Mouse (Mus musculus) lung, embryonic 16.5 days (tissue): ENCODE results near the gene Safb2. TPM values are rescaled to one million over a fixed set of nuclear protein-coding genes. Genes with fewer than 3 reads are reported as not detected.

Experiments used
- ATAC-seq: fragments of 200-750 bp; cut with Nextera tagmentation; 2 replicates; pipeline ENCODE4 v1.8.0; 2017; ENCODE audit warnings: low read depth, mild to moderate bottlenecking, moderate library complexity
- H3K27ac ChIP-seq: fragments of 300-500 bp; sonication (generic); 2 replicates; pipeline ENCODE4 v1.5.1; 2014; ENCODE audit warnings: mild to moderate bottlenecking, control low read depth, low read length
- H3K27me3 ChIP-seq: fragments of 300-500 bp; sonication (generic); 2 replicates; pipeline ENCODE4 v1.6.1; 2014; ENCODE audit warnings: low read depth, low read length, mixed read lengths; ENCODE audit not compliant: control insufficient read depth, insufficient read depth
- H3K36me3 ChIP-seq: fragments of 300-500 bp; sonication (generic); 2 replicates; pipeline ENCODE4 v1.6.1; 2014; ENCODE audit warnings: low read length; ENCODE audit not compliant: control insufficient read depth, insufficient read depth
- H3K4me1 ChIP-seq: fragments of 300-500 bp; sonication (generic); replicated peaks from 2 replicates; pipeline ENCODE4 v1.6.1; 2014; ENCODE audit warnings: low read length, mixed read lengths; ENCODE audit not compliant: control insufficient read depth, insufficient read depth
- H3K4me2 ChIP-seq: fragments of 300-500 bp; sonication (generic); 2 replicates; pipeline ENCODE4 v1.6.1; 2014; ENCODE audit warnings: low read depth, low read length, control low read depth
- H3K4me3 ChIP-seq: fragments of 300-500 bp; sonication (generic); 2 replicates; pipeline ENCODE4 v1.5.1; 2014; ENCODE audit warnings: mild to moderate bottlenecking, low read length, control low read depth
- H3K9ac ChIP-seq: fragments of 300-500 bp; sonication (generic); 2 replicates; pipeline ENCODE4 v1.6.1; 2014; ENCODE audit warnings: low read length, control low read depth
- H3K9me3 ChIP-seq: fragments of 300-500 bp; sonication (generic); 2 replicates; pipeline ENCODE4 v1.6.1; 2016; ENCODE audit warnings: low read length; ENCODE audit not compliant: control insufficient read depth
- WGBS: fragments of 180-500 bp; shearing (Covaris S2); extraction: QIAGEN DNeasy Blood & Tissue Kit; methylation state at CpG from one replicate; pipeline ENCODE4 v1.1.7; 2014; 5-methylcytosine and 5-hydroxymethylcytosine counted together
- polyA plus RNA-seq: library from polyadenylated mRNA; unstranded; fragments of >200 nt; fragmentation: Nextera tagmentation; extraction: Ambion mirVana; gene quantifications from 2 replicates; pipeline ENCODE4 v1.2.1, GENCODE M21; 2015

Gene Safb2
- polyA plus RNA-seq, 1 experiment from 2014 or later, result 74.8 TPM

- WGBS, result 50% methylated on average over 20 of the region's 20 CpGs
Measured at GRCm38 (mm10) chr17:56554122-56554551, 30.2 kb downstream of the Safb2 start, which contains the start of gene Gm20219. Gene Gm20219, minus strand, starts transcription at chr17:56554387.

DNA sequence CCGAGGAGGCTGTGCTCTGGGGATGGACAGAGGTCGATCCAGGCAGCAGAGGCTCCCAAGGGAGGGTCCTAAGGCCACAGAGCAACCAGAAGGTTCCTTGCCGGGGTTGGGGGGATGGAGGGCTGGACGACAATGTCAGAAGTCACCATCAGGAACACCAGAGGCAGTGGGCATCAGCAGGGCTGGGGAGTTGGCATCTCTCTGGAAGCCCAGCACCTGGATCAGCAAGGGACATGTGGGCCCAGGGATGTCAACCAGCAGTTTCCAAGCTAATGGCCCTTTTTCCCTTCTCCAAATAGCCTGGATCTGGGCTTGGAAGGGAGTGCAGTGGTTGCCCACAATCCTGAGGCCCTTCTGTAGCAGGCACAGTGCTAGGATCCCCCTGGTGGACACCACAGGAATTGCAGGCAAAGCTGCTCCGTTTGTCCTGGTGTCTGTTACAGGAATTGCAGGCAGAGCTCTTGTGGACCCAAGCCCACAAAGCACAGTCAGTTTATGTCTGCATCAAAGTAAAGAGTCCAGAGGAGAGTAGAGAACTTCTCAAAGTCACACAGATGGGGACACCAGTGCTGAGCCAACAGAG lies 31.5 kb downstream of the Safb2 start:
- H3K9me3 ChIP-seq, result no peaks in the 10 kb centered on the region
- H3K4me1 ChIP-seq, result no peaks in the 10 kb centered on the region
- H3K27ac ChIP-seq, result no peak overlapping the region
- WGBS, result 56% methylated on average over 5 of the region's 5 CpGs
- H3K9ac ChIP-seq, result no peak overlapping the region
- H3K36me3 ChIP-seq, result no peaks in the 10 kb centered on the region
- no peak overlapping the region for H3K4me3 ChIP-seq
- 0 out of 2 replicates have a peak, but pooled peaks have one; percentile 23 for ATAC-seq
- H3K4me2 ChIP-seq, result no peak overlapping the region
- no peaks in the 10 kb centered on the region for H3K27me3 ChIP-seq

More at GRCm38 (mm10) chr17:56554122-56554551, 30.2 kb downstream of the Safb2 start, which contains the start of gene Gm20219:
- no peaks in the 10 kb centered on the region for H3K9me3 ChIP-seq
- H3K9ac ChIP-seq, result peak within 1 kb of the TSS; percentile 43
- H3K36me3 ChIP-seq, result no peaks in the 10 kb centered on the region
- peak; percentile 88 for ATAC-seq
- no peaks in the 10 kb centered on the region for H3K4me1 ChIP-seq
- peak within 1 kb of the TSS; percentile 31 for H3K4me3 ChIP-seq
- H3K4me2 ChIP-seq, result peak within 1 kb of the TSS; percentile 31
- no peaks in the 10 kb centered on the region for H3K27me3 ChIP-seq
- H3K27ac ChIP-seq, result 0 out of 2 replicates have a peak within 1 kb of the TSS, but pooled peaks have one; percentile 7

DNA sequence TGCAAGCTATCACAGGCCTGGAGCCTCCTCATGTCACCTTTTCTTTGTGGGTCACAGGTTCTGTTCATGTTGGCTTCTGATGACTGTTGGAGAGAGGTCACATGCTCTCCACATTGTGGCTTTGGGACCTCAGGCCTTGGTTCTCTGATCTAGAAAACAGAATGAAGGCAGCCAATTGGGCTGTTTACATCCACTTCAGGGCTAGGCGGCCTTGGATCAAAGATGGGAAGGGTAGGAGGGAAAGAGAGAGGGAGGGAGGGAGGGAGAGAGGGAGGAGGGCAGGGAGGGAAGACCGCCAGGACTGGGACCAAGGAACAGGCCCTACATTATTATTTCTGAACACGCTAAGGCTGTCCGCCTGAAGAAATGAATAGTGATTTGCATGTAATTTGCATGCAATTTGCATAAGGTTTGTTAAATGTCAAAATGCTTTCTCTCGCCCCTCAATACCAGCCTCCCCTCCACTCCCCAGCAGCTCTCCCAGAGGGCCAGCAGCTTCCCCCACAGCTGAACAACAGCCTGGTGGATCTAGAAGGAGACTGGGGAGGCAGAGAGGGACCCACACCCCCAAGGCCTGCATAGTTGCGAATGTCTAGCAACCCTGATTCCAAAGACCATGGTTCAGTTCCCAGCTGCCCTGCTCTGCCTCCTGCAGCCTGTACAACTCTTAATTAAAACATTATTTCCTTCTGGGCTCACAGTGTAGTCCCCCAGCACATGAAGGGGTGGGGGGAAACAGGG lies 32.4 kb downstream of the Safb2 start:
- Histone ChIP-seq H3K4me1 (no peaks in the 10 kb centered on the region), H3K27ac (no peak overlapping the region), H3K4me3 (no peak overlapping the region), H3K9me3 (no peaks in the 10 kb centered on the region), H3K4me2 (no peak overlapping the region), H3K36me3 (no peaks in the 10 kb centered on the region), H3K27me3 (no peaks in the 10 kb centered on the region), H3K9ac (no peak overlapping the region)
- ATAC-seq, result no peak
- 67% methylated on average over 6 of the region's 6 CpGs for WGBS

GRCm38 (mm10) chr17:56550784-56551475 lies 33.5 kb downstream of the Safb2 start:
- Histone ChIP-seq H3K4me1 (no peaks in the 10 kb centered on the region), H3K9me3 (no peaks in the 10 kb centered on the region), H3K27me3 (no peaks in the 10 kb centered on the region), H3K9ac (no peak overlapping the region), H3K27ac (no peak overlapping the region), H3K36me3 (no peaks in the 10 kb centered on the region), H3K4me2 (no peak overlapping the region), H3K4me3 (no peak overlapping the region)
- WGBS, result 69% methylated on average over 12 of the region's 12 CpGs
- peak; percentile 26; the same call in 1 of the 2 replicates for ATAC-seq

DNA sequence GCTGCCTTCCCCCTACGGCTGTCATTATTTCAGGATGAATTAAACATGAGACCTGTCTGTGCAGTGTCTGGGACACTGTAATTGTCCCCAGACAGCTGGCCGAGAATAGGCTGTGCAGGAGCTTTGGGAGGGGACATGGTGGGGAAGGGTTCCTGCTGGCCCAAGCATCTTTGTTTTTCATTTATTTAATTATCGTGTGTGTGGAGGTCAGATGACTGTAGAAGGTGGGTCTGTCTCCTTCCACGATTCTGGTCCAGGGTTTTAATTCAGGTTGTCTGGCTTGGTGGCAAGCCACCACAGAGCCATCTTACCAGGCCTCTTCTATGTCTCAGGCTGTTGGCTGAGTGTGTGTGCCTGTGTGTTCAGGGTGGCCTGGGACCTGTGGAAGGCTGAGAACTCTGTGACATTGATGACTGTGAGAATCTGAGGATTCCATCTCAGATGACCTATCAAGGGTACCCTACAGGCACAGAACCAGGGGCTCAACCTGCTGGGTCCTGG lies 35.7 kb downstream of the Safb2 start:
- Histone ChIP-seq H3K4me1 (no peaks in the 10 kb centered on the region), H3K27me3 (no peaks in the 10 kb centered on the region), H3K9me3 (no peaks in the 10 kb centered on the region), H3K36me3 (no peaks in the 10 kb centered on the region), H3K27ac (no peak overlapping the region), H3K9ac (no peak overlapping the region), H3K4me2 (no peak overlapping the region), H3K4me3 (no peak overlapping the region)
- 63% methylated on average over 4 of the region's 4 CpGs for WGBS
- ATAC-seq, result no peak

DNA sequence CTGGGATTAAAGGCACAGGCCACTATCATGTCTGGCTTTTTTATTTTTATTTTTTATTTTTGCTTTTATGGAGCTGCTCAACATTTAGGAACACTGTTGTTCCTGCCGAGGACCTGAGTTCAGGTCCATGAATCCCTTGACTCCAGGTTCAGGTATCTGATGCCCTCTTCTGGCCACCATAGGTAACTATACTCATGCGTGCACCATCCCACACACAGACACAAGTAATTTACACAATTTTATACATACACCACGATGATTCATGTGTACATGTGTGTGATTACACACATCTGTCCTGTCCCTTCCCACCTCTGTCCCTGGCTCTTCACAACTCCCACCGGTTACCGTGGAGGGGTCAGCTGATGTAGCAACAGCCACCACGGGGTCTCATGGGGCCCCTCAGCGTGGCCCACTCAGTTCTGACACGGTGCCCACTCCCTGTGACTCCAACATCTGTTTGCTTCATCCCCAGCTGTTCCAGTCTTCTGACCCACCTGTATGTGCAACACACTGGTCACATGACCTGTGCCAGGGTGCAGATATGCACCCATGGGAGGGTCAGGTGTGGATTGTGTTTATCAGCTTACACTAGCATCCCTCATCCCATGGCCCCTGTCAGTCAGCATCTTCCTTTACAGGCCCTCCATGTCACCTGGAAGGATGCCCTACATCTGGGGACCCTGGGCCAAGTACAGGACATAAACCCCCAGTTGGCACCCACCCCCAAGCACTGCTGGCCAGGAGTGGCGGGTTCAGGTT lies 36.4 kb downstream of the Safb2 start:
- 73% methylated on average over 9 of the region's 9 CpGs for WGBS
- H3K27ac ChIP-seq, result no peak overlapping the region
- no peaks in the 10 kb centered on the region for H3K27me3 ChIP-seq
- ATAC-seq, result no peak
- H3K4me3 ChIP-seq, result no peak overlapping the region
- no peak overlapping the region for H3K9ac ChIP-seq
- H3K4me2 ChIP-seq, result no peak overlapping the region
- H3K4me1 ChIP-seq, result no peaks in the 10 kb centered on the region
- no peaks in the 10 kb centered on the region for H3K9me3 ChIP-seq
- H3K36me3 ChIP-seq, result no peaks in the 10 kb centered on the region

DNA sequence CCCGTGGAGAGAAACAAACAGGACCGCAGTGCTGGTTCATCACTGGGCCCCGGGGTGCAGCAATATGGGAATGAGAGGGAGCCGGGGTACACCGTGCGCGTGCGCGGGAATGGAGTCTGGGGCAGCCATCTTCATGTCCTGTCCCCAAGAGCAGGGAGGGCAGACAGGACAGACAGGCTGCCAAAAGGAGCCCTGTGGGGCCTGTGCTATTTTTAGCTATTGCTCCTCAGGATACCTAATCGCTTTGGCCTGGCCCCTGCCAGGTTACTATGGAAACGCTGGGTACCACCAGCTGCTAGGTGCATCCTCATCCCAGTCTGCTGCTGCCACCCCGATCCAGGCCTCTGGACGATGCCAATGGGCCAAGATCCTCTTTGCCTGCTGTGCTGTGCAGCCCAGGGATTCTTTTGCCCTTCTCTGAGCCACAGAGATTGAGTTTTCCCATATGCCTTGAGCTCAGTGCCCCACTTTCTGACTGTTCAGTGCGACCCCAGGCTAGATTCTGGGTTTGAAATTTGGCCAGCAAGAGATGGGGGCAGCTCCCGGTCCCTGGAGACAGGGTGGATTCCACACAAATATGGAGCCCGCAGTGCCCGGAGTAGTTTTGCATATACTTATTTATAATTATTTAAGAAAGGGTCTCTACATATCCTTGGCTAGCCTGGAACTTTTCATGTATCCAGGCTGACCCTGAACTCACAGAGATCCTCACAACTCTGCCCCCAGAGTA lies 37.1 kb downstream of the Safb2 start:
- Histone ChIP-seq H3K9ac (no peak overlapping the region), H3K9me3 (no peaks in the 10 kb centered on the region), H3K4me1 (no peaks in the 10 kb centered on the region), H3K4me3 (no peak overlapping the region), H3K27me3 (no peaks in the 10 kb centered on the region), H3K4me2 (no peak overlapping the region), H3K36me3 (no peaks in the 10 kb centered on the region), H3K27ac (no peak overlapping the region)
- ATAC-seq, result no peak
- WGBS, result 61% methylated on average over 17 of the region's 17 CpGs

DNA sequence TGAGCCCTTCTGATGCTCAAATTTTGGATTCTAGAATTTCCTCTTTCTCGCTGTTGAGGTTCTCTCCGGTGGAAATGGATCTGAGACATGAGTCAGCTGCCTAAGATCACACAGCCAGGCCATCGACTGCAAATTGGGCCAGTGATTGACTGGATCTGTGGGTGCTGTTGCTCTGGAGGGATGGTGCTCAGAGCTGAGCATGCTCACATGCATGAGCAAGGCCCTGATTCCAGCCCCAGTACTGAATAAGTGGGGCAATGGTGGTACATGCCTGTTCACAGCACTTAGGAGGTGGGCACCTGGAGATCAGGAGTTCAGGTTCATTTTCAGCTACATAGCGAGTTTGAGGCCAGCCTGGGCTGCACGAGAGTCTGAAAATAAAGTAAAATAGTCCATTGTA lies 37.8 kb downstream of the Safb2 start:
- Histone ChIP-seq H3K27me3 (no peaks in the 10 kb centered on the region), H3K36me3 (no peaks in the 10 kb centered on the region), H3K9me3 (no peaks in the 10 kb centered on the region), H3K4me1 (no peaks in the 10 kb centered on the region), H3K9ac (no peak overlapping the region), H3K4me3 (no peak overlapping the region), H3K4me2 (no peak overlapping the region), H3K27ac (no peak overlapping the region)
- 84% methylated on average over 5 of the region's 5 CpGs for WGBS
- ATAC-seq, result no peak
